Mouse (Mus musculus) E14TG2a.4 (cell line): ENCODE data around the gene Tgfbi.

ENCODE experiments used
- CTCF ChIP-seq: conservative IDR thresholded peaks from 2 replicates; pipeline ENCODE4 v1.5.1; 2014; ENCODE audit warnings: low read length
- POU5F1 ChIP-seq: IDR thresholded peaks from 2 replicates; pipeline ENCODE4 v1.6.1; 2014; ENCODE audit warnings: low read length, borderline replicate concordance

GRCm38 (mm10) chr13:56612331-56612730 is 3.0 kb downstream of the Tgfbi start:
- TF ChIP-seq CTCF, result no peak
- TF ChIP-seq POU5F1, result no peak
